8 mouse cellular contexts compared by ENCODE assay signal in the genomic region with DNA sequence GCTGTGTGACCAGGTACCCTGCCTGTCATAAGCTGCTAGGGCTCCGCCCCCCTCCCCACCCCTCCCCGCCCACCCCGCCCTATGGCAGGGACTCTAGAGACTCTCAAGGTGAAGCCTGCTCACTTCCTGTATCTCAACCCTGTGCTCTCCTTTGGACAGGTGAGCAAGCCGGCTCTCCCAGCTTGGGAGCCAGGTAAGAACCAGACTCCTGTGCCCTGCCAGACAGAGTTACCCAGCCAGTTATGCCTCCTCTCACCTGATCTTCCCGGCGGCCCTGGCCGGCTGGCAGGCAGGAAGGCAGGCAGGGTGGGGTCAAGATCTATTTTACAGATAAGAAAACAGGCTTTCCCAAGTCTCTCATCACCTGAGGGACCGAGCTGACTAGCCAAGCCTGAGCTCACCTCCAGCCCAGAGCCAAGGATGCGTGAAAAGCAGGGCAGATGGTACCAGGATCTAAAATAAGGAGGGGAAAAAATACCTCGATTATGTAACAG. TPM values are rescaled to one million over a fixed set of nuclear protein-coding genes. Genes with fewer than 3 reads are reported as not detected.
DNase-seq lines count a peak whose midpoint lies in the region; ATAC-seq and TF ChIP-seq lines count a peak whose summit lies in the region.

No protein-coding gene starts in this region.

- TF ChIP-seq CTCF in intestine, postnatal 0 days (IDR thresholded peaks at IDR 0.05; ENCODE audit: low read depth) = no peak

- H3K4me3 ChIP-seq in intestine, postnatal 0 days (ENCODE audit: low read depth, low read length) = no peak overlapping the region

- H3K27me3 ChIP-seq in intestine, postnatal 0 days (replicated peaks; ENCODE audit: control insufficient read depth, insufficient read depth, low read length) = no peaks in the 10 kb centered on the region

- H3K9me3 ChIP-seq in intestine, postnatal 0 days (ENCODE audit: control insufficient read depth) = no peaks in the 10 kb centered on the region

- peak; percentile 77 for ATAC-seq in intestine, postnatal 0 days

- H3K36me3 ChIP-seq in intestine, postnatal 0 days (ENCODE audit: control insufficient read depth, insufficient read depth) = peaks cover 19% of the 10 kb centered on the region; the same call in 1 of the 2 replicates

- peaks cover 10% of the 10 kb centered on the region for H3K4me1 ChIP-seq in intestine, postnatal 0 days (replicated peaks; ENCODE audit: control insufficient read depth, insufficient read depth, low read length)

- H3K9ac ChIP-seq in intestine, postnatal 0 days (ENCODE audit: low read depth, low read length) = no peak overlapping the region

- peak; percentile 25 for DNase-seq in embryo, embryonic 10 days (ENCODE audit: low spot score)
- DNase-seq in embryo, embryonic 10.5 days (ENCODE audit: low spot score) = no peak
- peak; percentile 42 for DNase-seq in ZHBTc4 (ENCODE audit: low read depth, low spot score)
- DNase-seq in lung, adult 18-20 months = peak; percentile 76 to 87
- no peak for DNase-seq in B cell, adult 2 months
- no peak for DNase-seq in thymus, postnatal 25 days
- DNase-seq in right cerebral cortex, postnatal 36 days (ENCODE audit: low spot score in 2 of 2) = no peak

- WGBS in intestine, postnatal 0 days = 19% methylated on average over 10 of the region's 10 CpGs

- peak overlapping the region; percentile 25 for H3K4me2 ChIP-seq in intestine, postnatal 0 days (replicated peaks; ENCODE audit: low read depth)

- H3K27ac ChIP-seq in intestine, postnatal 0 days (ENCODE audit: low read depth, low read length) = no peak overlapping the region; the same call in 1 of the 2 replicates

RNA-seq across cellular contexts. Expression of a gene that starts 37.9 kb away (rescaled TPM):
- polyA plus RNA-seq in intestine, postnatal 0 days (2015; fragmentation: Nextera tagmentation; extraction: Ambion mirVana) = 327 and 338 TPM in 2 replicates

Comparison
In these comparisons a context has a peak if more than half of its experiments do, and no peak if none do; other contexts are left out.
1. DNase-seq: peak in embryo, embryonic 10 days (single experiment), ZHBTc4 (single experiment) and lung, adult 18-20 months (2 of 2); none in embryo, embryonic 10.5 days (single experiment), B cell, adult 2 months (0 of 2), thymus, postnatal 25 days (single experiment) and right cerebral cortex, postnatal 36 days (0 of 2).